Mouse (Mus musculus) WW6 (cell line): Measurements from ENCODE around the gene Egln3.

Source experiments
- DNase-seq: peaks from one replicate; pipeline ENCODE4 v3.0.0-alpha.2; 2013; ENCODE audit warnings: low read depth, low spot score

Egln3 gene

DNA sequence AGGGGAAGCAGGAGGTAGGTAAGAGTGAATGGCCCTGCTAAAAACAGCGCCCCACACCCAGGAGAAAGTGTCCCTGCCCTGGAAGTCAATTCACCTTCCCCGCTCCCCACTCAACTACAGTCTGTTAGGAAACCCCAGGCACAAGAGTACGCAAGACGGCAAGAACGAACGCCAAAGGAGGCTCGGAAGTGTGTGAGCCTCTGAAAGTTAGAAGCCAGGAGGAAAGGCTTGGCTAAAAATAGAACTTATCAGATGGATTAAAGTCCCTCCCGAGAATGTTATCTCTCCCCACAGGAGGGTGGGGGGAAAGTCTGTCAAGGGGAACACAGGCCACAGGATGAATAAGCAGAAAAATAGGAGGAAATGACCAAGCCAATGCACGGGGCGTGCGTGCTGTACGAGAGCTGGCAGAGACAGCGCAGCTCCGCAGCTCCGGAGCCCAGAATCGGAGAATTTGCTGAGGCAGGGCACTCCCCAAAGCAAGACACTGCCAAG lies 41.0 kb downstream of the Egln3 start:
- no peak for DNase-seq

- DNase-seq = no peak
Observed at GRCm38 (mm10) chr12:54161468-54162202, 42.0 kb downstream of the Egln3 start.

GRCm38 (mm10) chr12:54160279-54160678 lies 43.4 kb downstream of the Egln3 start:
- no peak for DNase-seq

DNA sequence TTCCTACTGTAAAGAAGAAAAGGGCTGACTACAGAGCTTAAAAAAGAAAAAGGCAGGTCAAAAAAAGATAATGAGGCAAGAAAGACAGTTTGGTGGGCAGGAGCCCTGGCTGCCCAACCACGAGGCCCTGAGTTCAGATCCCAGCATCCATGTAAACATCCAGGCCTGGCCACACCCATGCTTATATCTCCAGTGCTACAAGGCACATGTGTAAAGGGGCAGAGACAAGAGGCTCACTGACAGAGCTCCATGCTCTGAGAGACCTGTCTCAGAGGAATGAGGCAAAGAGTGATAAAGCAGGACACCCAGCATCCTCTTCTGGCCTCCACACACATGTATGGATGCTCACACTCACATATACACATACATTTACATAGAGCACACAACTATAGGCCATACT lies 48.9 kb downstream of the Egln3 start:
- DNase-seq = no peak

DNA sequence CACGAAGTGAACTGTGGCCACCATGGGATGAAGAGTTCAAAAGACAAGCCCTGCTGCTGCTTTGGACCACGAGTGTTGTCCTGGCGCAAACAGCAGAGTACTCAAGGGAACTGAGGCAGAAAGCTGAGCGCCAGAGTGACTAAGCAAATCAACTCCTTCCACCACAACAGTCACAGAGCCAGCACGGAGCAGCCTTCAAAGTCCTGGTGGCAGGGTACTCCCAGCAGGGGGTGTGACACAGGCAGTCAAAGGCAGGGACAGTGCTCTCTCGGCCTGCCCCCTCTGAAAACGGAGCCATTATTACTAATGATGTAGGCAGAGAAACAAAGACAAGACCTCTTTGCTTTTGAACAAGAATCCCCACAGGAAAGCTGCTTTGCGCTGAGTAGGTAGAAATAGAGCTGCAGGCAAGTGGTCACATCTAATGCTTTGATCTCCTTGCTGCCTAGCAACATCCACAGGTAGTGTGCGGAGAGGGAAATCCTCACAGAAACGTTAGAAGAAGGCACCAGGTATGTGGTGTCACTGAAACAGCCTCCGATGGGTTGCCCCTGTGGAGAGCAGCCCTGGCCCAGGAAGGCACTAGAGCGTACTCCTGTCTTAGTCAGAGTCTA lies 56.6 kb downstream of the Egln3 start:
- no peak for DNase-seq
